Mouse (Mus musculus) neural tube, embryonic 15.5 days (tissue): ENCODE results near the gene Arpp21. TPM values are rescaled to one million over a fixed set of nuclear protein-coding genes. Genes with fewer than 3 reads are reported as not detected.

Experiments
- ATAC-seq: fragments of 200-750 bp; cut with Nextera tagmentation; 2 replicates; pipeline ENCODE4 v1.8.0; 2017; ENCODE audit warnings: mild to moderate bottlenecking, moderate TSS enrichment, moderate library complexity; ENCODE audit not compliant: low FRiP score
- H3K27ac ChIP-seq: fragments of 300-500 bp; sonication (generic); replicated peaks from 2 replicates; pipeline ENCODE4 v1.5.1; 2015; ENCODE audit warnings: mild to moderate bottlenecking, inconsistent platforms
- H3K27me3 ChIP-seq: fragments of 300-500 bp; sonication (generic); replicated peaks from 2 replicates; pipeline ENCODE4 v1.6.1; 2015; ENCODE audit warnings: inconsistent platforms
- H3K36me3 ChIP-seq: fragments of 300-500 bp; sonication (generic); 2 replicates; pipeline ENCODE4 v1.6.1; 2015; ENCODE audit warnings: inconsistent platforms
- H3K4me1 ChIP-seq: fragments of 300-500 bp; sonication (generic); 2 replicates; pipeline ENCODE4 v1.6.1; 2015; ENCODE audit warnings: inconsistent platforms
- H3K4me2 ChIP-seq: fragments of 300-500 bp; sonication (generic); 2 replicates; pipeline ENCODE4 v1.6.1; 2015; ENCODE audit warnings: inconsistent platforms, mild to moderate bottlenecking, moderate library complexity
- H3K4me3 ChIP-seq: fragments of 300-500 bp; sonication (generic); replicated peaks from 2 replicates; pipeline ENCODE4 v1.5.1; 2015; ENCODE audit warnings: mild to moderate bottlenecking, inconsistent platforms
- H3K9ac ChIP-seq: fragments of 300-500 bp; sonication (generic); replicated peaks from 2 replicates; pipeline ENCODE4 v1.6.1; 2015; ENCODE audit warnings: mild to moderate bottlenecking, inconsistent platforms
- H3K9me3 ChIP-seq: fragments of 300-500 bp; sonication (generic); replicated peaks from 2 replicates; pipeline ENCODE4 v1.6.1; 2016; ENCODE audit warnings: inconsistent platforms
- WGBS: fragments of 180-500 bp; shearing (Covaris S2); methylation state at CpG from one replicate; pipeline ENCODE4 v1.1.7; 2015; ENCODE audit warnings: mixed read lengths; 5-methylcytosine and 5-hydroxymethylcytosine counted together
- polyA plus RNA-seq: library from polyadenylated mRNA; unstranded; fragments of >200 nt; fragmentation: Nextera tagmentation; extraction: Ambion mirVana; gene quantifications from 2 replicates; pipeline ENCODE4 v1.2.1, GENCODE M21; 2015

Arpp21 gene
- polyA plus RNA-seq, 1 experiment from 2014 or later, result 50.8 TPM

DNA sequence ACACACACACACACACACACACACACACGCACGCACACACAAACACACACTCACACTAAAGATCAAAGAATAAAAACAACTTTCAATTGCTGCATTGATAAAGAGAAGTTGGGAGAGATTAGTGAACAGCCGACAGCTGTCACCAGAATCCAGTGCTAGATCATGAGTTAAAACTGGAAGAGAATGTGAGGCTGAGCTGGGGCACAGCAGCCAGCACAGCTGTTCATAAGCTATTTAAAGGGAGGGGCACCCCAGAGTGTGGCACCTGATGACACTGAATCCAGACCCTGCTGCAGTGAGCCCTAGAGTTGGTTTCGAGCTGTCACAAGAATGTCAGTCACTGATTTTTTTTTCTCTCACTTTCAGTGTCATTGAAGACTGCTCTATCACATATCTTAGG, 14.0 kb upstream of the Arpp21 start:
- Histone ChIP-seq H3K9me3 (no peaks in the 10 kb centered on the region), H3K4me3 (no peak overlapping the region), H3K36me3 (no peaks in the 10 kb centered on the region), H3K27me3 (no peaks in the 10 kb centered on the region), H3K4me2 (no peak overlapping the region), H3K4me1 (no peaks in the 10 kb centered on the region), H3K27ac (no peak overlapping the region), H3K9ac (no peak overlapping the region)
- ATAC-seq, result no peak
- WGBS, result 81% methylated on average over 4 of the region's 4 CpGs

DNA sequence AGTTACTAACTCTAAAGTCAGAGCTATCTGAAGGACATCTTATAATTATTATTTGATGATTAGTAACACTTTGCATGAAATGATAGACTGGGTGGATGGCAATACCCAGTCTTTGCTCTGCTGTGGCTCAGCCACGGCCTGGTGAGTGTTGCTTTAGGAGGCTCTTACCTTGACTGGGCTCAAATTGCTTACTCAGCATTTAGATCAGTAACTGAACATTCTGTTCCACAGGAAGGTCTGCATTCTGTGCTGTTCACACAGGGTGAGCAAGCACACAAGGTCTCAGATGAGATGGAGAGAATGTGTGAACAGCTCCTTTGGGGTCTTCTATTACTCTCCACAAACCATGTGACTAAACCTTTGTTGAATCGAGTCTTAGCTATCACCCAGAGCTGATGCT, 11.4 kb upstream of the Arpp21 start:
- 73% methylated on average over 2 of the region's 2 CpGs for WGBS
- Histone ChIP-seq H3K27me3 (no peaks in the 10 kb centered on the region), H3K4me3 (no peak overlapping the region), H3K4me2 (no peak overlapping the region), H3K4me1 (no peaks in the 10 kb centered on the region), H3K27ac (no peak overlapping the region), H3K9ac (no peak overlapping the region), H3K36me3 (no peaks in the 10 kb centered on the region), H3K9me3 (no peaks in the 10 kb centered on the region)
- no peak for ATAC-seq

DNA sequence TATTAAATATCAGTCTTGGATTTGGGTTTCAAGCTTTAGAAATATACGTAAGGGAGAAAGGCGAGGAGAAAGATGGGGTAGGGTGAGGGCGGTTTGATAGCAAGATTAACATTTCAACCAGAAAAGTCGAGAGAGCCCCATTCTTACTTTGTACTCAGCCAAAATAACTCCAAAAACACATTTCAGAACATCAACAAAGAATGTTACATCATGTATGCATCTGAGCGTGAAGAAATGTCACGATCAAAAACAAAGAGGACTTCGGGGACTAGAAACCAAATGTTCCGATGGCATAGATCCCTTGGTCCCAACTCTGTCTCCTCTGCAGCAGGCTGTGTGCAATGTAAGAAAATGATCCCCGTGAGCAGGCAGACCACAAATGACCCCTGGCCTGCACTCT, 2.4 kb upstream of the Arpp21 start:
- Histone ChIP-seq H3K9me3 (no peaks in the 10 kb centered on the region), H3K4me2 (no peak overlapping the region), H3K27me3 (no peaks in the 10 kb centered on the region), H3K4me3 (no peak overlapping the region), H3K27ac (no peak overlapping the region), H3K4me1 (peaks cover 7% of the 10 kb centered on the region; the same call in 1 of the 2 replicates), H3K9ac (no peak overlapping the region), H3K36me3 (no peaks in the 10 kb centered on the region)
- WGBS, result 74% methylated on average over 9 of the region's 9 CpGs
- ATAC-seq, result no peak

DNA sequence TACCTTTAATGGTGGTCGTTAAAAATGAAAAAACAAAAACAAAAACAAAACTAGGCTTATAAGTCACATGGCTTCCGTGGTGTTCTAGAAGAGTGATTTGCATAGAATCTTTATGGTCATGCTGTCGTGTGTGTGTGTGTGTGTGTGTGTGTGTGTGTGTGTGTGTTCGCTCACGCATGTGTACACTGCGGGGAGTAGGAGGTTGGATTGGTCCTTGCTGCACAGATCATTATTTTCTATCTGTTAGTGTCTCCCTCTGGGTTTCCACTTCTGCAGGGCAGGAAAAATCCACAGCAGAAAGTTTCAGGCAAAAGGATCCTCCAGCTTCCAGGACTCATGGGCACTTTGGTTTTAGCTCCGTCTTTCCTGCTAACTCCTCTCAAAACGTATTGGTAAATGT, 813 bp upstream of the Arpp21 start:
- H3K4me3 ChIP-seq, result no peak overlapping the region
- no peak for ATAC-seq
- H3K4me2 ChIP-seq, result peak overlapping the region; percentile 28
- 56% methylated on average over 8 of the region's 8 CpGs for WGBS
- no peak overlapping the region for H3K9ac ChIP-seq
- H3K27ac ChIP-seq, result no peak overlapping the region
- H3K27me3 ChIP-seq, result no peaks in the 10 kb centered on the region
- H3K36me3 ChIP-seq, result no peaks in the 10 kb centered on the region
- H3K4me1 ChIP-seq, result peaks cover 8% of the 10 kb centered on the region; the same call in 1 of the 2 replicates
- H3K9me3 ChIP-seq, result no peaks in the 10 kb centered on the region

DNA sequence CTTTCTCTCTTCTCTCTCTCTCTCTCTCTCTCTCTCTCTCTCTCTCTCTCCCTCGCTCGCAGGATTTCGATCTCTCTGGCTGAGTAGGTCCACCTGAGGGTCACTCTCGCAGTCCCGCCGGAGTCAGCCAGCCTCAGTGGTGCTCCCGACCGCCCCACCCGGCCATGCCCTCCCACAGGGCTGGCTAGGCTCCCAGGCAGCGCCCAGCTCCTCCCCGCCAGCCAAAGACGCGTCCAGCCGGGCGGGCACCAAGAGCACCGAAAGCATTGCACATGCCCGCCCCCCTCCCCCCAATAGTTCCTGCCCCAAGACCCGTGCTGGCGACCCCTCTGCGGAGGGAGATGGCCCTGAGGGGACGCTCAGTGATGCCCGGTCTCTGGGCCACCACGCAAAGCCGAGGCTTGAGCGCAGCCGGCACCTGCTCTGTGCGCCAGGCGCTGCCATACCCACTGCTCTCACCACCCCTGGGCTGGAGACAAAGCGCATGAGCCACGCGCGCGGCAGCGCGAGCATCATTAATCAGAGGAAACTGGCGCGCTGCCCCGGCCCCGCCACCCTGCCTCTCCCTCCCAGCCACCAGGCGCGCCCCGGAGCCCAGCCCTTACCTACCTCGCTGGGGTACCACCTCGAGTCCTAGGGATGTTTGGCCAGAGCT, 570 bp downstream of the Arpp21 start:
- ATAC-seq, result peak; percentile 90
- WGBS, result under 1% methylated on average over 37 of the region's 44 CpGs
- Histone ChIP-seq H3K9ac (peak overlapping the region; percentile 65), H3K4me2 (peak overlapping the region; percentile 61), H3K36me3 (no peaks in the 10 kb centered on the region), H3K9me3 (no peaks in the 10 kb centered on the region), H3K27ac (peak overlapping the region; percentile 94), H3K27me3 (no peaks in the 10 kb centered on the region), H3K4me3 (peak overlapping the region; percentile 52), H3K4me1 (peaks cover 11% of the 10 kb centered on the region; the same call in 1 of the 2 replicates)

DNA sequence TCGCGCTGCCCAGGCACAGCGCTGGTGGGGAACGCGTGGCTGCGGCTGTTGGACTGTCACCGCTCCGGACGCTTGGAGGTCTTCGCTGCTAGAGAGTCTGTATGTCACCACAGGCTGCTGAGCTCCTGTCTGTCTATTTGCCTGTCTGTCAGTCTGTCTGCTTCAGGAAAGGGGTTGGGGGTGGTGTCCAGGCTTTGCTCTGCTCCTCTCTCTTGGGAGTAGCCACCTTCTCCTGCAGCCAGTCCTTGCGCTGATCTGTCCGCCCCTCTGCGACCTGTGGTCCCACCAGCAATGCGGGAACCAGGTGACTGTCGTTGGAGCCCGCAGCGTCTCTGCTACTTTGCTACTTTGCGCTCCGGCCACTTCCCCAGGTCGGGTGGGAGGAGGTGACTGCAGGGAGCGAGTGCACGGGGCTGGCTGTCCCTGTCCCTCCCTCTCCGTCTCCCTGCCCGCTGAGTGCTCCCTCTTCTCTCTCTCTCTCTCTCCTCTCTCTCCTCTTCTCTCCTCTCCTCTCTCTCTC, 1.2 kb downstream of the Arpp21 start:
- WGBS, result under 1% methylated on average over 24 of the region's 24 CpGs
- peak; percentile 74 for ATAC-seq
- Histone ChIP-seq H3K27me3 (no peaks in the 10 kb centered on the region), H3K4me2 (peak overlapping the region; percentile 61), H3K4me3 (peak overlapping the region; percentile 52), H3K4me1 (peaks cover 11% of the 10 kb centered on the region; the same call in 1 of the 2 replicates), H3K27ac (peak overlapping the region; percentile 94), H3K9me3 (no peaks in the 10 kb centered on the region), H3K36me3 (no peaks in the 10 kb centered on the region), H3K9ac (peak overlapping the region; percentile 65)

DNA sequence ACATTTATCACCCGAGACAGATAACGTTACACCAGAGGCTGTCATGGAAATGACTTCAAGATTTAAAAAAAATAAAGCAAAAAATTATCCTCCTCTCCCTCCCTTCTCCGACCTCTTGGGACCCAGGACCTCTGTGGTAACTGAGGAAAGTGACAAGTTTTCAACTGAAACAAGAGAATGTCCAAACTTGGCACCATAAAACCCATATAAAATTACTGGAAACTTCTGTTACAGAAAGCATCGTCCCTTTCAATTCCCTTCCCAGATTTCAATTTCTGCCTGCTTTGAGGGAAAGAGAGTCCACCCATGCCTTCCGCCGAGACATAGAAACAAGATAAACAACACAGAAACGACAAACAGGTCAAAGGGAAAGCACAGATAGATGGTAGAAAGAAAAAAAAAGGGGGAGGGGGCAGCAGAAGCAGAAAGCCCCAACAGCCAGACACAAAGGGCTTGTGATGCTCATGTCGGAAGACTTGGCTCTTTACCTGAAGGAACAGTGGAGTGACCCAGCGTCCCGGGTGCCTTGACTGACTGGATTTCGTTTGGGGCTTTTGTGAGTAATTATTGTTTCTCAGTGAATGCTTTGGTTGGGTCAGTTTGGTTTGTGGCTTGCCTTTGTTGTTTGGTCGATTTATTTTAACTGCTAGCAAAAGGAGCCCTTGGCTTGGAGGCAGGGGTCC, 1.8 kb downstream of the Arpp21 start:
- peak overlapping the region; percentile 61 for H3K4me2 ChIP-seq
- WGBS, result 13% methylated on average over 12 of the region's 12 CpGs
- H3K27ac ChIP-seq, result peak overlapping the region; percentile 94
- no peak for ATAC-seq
- H3K4me1 ChIP-seq, result peaks cover 11% of the 10 kb centered on the region; the same call in 1 of the 2 replicates
- no peaks in the 10 kb centered on the region for H3K9me3 ChIP-seq
- no peaks in the 10 kb centered on the region for H3K27me3 ChIP-seq
- peak overlapping the region; percentile 52 for H3K4me3 ChIP-seq
- no peaks in the 10 kb centered on the region for H3K36me3 ChIP-seq
- H3K9ac ChIP-seq, result peak overlapping the region; percentile 65

DNA sequence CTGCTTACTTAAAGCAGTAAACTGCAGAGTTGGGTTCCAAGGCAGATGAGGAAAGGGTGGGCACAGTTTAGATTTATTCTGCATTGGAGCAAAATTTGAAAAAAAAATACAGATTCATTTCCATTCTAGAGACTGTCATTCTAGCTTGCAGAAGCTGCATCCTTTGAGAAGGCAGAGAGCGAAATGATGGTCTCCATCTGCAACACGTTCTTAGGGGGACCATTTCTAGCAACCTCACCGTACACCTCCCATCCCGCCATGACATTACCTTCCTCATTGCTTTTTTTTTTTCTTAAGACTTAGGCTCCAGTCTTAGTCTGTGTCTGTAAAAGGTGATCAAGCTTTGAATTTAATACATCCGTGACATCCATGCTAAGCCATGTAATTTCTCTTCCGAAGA, 2.4 kb downstream of the Arpp21 start:
- H3K36me3 ChIP-seq, result no peaks in the 10 kb centered on the region; the same call in 1 of the 2 replicates
- H3K4me1 ChIP-seq, result peaks cover 11% of the 10 kb centered on the region; the same call in 1 of the 2 replicates
- H3K4me3 ChIP-seq, result peak overlapping the region; percentile 52
- H3K27me3 ChIP-seq, result no peaks in the 10 kb centered on the region
- H3K27ac ChIP-seq, result peak overlapping the region; percentile 94
- WGBS, result 33% methylated on average over 6 of the region's 6 CpGs
- H3K4me2 ChIP-seq, result peak overlapping the region; percentile 61
- H3K9ac ChIP-seq, result peak overlapping the region; percentile 65
- no peaks in the 10 kb centered on the region for H3K9me3 ChIP-seq
- no peak for ATAC-seq

DNA sequence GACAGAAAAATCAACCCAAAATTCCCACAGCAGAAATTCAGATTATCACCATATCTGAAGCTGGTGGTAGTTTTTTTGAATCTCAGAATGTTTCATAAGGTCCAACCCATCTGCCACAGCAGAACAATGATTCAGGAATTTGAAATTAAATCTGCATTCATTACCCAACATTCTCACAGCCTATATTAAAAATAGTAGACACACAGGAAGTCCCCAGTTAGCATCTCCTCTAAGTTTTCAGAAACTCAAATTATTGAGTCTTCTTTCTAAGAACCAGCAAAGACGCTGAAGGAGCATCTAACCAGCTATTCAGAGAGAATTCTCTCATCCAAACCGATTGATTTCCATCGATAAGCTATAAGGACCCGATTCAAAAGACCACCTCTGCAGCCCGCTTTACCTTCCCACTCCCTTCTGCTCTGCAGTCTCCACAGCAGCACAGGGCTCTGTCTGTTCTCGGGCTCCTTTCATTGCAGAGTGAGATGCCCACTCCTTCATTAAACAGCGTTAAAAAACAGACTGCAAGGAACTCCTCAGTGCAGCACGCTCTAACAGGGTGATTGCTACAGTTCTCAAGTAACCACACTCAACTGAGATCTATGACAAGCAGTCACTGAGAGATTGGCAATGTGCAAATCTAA, 3.7 kb downstream of the Arpp21 start:
- no peaks in the 10 kb centered on the region; the same call in 1 of the 2 replicates for H3K36me3 ChIP-seq
- WGBS, result 46% methylated on average over 8 of the region's 8 CpGs
- H3K4me3 ChIP-seq, result peak overlapping the region; percentile 52
- H3K27ac ChIP-seq, result peak overlapping the region; percentile 94
- ATAC-seq, result no peak
- peak overlapping the region; percentile 61 for H3K4me2 ChIP-seq
- H3K4me1 ChIP-seq, result peaks cover 11% of the 10 kb centered on the region; the same call in 1 of the 2 replicates
- H3K9ac ChIP-seq, result peak overlapping the region; percentile 65
- no peaks in the 10 kb centered on the region for H3K9me3 ChIP-seq
- no peaks in the 10 kb centered on the region for H3K27me3 ChIP-seq

DNA sequence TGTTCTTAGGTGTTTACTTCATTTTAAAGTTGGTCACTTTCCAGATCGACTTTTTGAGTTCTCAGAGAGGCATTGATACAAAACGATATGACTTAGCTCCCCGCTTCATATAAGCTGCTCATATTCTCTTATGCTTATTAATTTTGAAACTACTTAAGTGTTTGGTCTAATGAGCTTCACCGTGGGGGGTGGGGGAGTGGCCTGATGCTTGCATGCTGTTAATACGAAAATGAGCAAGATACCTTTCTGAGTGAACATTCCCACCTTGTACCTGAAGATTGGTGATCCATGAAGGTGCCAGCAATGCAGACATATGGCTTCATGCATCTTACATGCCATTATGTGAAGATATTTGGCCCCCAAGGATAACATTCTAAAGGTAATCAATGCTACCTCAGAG, 4.4 kb downstream of the Arpp21 start:
- H3K9ac ChIP-seq, result peak overlapping the region; percentile 65; the same call in 1 of the 2 replicates
- H3K27ac ChIP-seq, result peak overlapping the region; percentile 94; the same call in 1 of the 2 replicates
- peaks cover 11% of the 10 kb centered on the region; the same call in 1 of the 2 replicates for H3K4me1 ChIP-seq
- WGBS, result 57% methylated on average over 5 of the region's 5 CpGs
- no peaks in the 10 kb centered on the region for H3K9me3 ChIP-seq
- H3K4me2 ChIP-seq, result peak overlapping the region; percentile 61
- ATAC-seq, result no peak
- peak overlapping the region; percentile 52 for H3K4me3 ChIP-seq
- H3K27me3 ChIP-seq, result no peaks in the 10 kb centered on the region
- H3K36me3 ChIP-seq, result no peaks in the 10 kb centered on the region; the same call in 1 of the 2 replicates

DNA sequence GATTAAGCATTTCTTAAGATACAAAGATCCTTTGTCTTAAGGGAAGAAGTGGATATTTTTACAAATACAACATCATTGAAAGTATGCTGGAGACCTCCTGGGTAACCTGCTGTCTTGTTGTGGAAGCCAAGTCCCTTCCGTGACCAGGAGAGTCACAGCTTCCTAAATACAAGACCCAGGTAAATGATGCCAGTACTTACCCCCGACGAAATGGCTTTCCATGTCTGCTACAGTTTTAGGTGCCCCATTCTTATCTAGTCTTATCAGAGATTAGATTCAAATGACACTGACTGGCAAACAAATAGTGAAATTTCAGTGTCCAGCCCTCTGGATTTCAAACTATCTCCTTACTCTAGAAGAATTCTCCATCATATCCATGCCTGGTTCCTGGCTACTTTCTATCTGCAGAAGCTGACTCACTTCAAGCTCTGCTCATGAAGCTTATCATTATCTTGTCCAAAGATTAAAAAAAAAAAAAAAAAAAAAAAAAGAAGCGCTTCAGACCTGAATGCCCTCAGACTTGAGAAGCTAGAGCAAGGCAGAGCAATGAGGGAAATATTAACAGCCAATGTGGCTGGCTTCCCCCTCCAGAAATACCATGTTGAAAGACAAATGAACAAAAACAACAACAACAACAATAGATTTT, 4.9 kb downstream of the Arpp21 start:
- Histone ChIP-seq H3K4me2 (peak overlapping the region; percentile 61), H3K4me3 (peak overlapping the region; percentile 52), H3K9me3 (no peaks in the 10 kb centered on the region), H3K36me3 (no peaks in the 10 kb centered on the region; the same call in 1 of the 2 replicates), H3K27me3 (no peaks in the 10 kb centered on the region), H3K4me1 (peaks cover 7% of the 10 kb centered on the region; the same call in 1 of the 2 replicates), H3K27ac (peak overlapping the region; percentile 94; the same call in 1 of the 2 replicates), H3K9ac (no peak overlapping the region)
- 82% methylated on average over 4 of the region's 4 CpGs for WGBS
- no peak for ATAC-seq
